Mouse (Mus musculus): ENCODE results near the gene Vmn1r50.
"Not testable (repeated sequence)": the region's sequence is repeated elsewhere in the genome, so short reads cannot be mapped to it uniquely, and the experiment has no call there.

Gene Vmn1r50

DNA sequence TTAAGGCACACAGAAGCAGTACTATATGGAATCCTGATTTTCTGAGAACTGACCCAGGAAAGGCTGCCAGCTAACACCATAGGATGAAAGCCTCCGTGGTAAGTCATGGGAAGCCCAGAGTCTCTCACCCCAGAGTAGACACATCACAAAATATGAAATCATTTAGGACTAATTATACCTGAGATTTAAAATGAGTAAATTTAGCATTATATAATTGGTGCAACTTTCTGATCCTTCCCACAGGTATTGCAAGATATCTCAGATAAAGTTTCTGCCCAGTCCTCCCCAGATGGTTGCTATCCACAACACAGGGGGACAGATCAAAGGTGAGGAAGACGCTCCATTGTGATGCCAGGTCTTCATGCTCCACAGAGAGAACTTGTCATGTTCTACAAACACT lies at the start of gene Vmn1r50:
Gene Vmn1r50, plus strand, starts transcription at position 301 of the 400 bp plus-strand sequence.
- DNase-seq (ENCODE audit: low spot score in 2 of 2) = no peak

DNA sequence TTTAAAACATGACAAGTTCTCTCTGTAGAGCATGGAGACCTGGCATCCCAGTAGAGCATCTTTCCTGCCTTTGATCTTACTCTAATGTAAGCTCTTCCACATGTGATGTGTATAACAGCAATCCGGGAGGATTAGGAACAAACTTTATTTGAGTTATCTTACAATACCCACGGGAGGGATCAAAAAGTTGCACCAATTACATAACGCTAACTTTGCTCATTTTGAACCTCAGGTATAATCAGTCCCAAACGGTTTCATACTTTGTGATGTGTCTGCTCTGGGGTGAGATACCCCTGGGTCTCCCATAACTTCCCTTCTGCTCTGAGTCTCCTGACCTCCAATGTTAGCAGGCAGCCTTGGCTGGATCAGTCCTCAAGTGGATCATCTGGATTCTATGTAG lies 22.8 kb upstream of the Vmn1r50 start, which contains the start of gene Vmn1r49:
Gene Vmn1r49, minus strand, starts transcription at position 101 of the 400 bp plus-strand sequence.
- DNase-seq (ENCODE audit: low spot score in 2 of 2) = no peak

DNA sequence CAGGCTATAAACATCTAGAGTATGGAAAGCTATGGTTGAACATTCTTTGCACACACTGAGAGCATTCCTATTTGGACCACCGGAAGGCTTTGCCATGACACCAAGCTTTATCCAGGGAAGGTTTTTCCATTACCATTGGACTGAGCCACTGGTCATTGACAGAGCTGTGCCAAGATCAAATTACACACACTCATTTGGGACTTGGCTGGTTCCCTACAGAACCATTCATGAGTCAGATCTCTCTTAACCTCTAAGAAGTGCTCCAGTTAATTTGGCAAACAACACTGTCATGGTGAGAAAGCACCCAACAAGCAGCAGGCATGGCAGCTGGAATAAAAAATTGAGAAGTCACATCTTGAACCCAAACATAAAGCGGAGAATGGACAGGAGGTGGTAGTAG lies 664 bp upstream of the Vmn1r50 start:
- DNase-seq (ENCODE audit: low spot score in 2 of 2) = no peak

- DNase-seq (ENCODE audit: low spot score in 2 of 2) = not testable (repeated sequence)
These were observed 21.1 kb downstream of the Vmn1r50 start, which contains the start of gene Vmn1r51 for GRCm38 (mm10) chr6:90122296-90122695. TSS of gene Vmn1r51 (plus strand) at chr6:90122596.

Measured in urinary bladder, postnatal 4 days (tissue).